Mouse (Mus musculus) liver, adult (tissue): ENCODE data around the gene Nudcd3.

ENCODE experiments used
- GATA4 ChIP-seq: IDR thresholded peaks from 2 replicates; pipeline ENCODE4 v1.6.1; 2014; ENCODE audit warnings: mild to moderate bottlenecking, low read length; ENCODE audit not compliant: insufficient replicate concordance

Nudcd3 gene

DNA sequence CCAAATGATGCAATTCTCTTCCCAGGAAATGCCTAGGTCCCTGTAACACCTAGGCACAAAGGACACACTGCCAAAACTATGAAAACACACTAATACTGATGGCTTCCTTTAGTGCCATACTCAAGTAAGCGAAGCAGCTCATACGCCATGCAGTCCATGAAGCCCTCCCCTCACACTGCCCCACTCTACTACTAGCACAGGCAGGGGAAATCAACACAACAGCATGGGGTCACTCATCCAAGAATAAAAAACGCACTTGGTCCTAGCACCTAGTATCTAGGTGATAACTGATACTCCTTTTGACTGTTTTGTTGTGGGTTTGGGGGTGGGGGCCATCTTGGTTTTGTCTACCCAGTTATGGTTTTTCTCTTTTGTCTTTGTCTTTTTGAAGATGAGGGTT is 12.8 kb downstream of the Nudcd3 start:
- no peak for TF ChIP-seq GATA4

DNA sequence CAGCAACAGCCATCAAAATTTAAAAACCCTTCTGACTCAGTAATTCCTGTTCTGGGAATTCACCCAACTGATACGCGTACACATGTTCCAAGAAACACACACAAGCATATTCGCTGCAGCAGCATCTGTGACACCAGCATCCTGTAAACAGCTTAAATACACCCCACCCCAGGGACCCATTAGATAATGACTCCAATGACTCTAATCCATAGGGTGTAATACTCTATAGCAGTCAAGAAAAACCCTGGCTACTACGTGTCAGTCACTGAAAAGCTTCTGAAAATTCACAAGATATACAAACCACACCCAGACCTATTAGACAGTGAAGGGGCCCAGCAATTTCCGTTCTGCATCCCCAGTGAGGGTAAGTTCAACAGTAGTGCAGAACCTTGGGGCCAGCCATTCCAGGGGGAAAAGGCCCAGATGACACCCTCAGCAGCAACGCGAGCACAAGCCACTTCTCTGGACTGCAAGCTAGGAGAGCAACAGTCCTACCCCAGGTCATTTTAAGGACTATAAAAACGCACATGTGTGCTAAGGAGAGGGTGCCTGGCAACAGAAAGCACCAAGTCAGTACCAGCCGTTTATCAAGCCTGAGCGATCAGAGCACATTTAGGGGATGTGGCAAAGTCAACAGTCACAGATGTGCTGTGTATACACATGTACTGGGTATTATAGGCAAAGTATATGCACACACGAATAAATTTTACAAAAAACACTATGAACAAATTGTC is 15.8 kb downstream of the Nudcd3 start:
- no peak for TF ChIP-seq GATA4

DNA sequence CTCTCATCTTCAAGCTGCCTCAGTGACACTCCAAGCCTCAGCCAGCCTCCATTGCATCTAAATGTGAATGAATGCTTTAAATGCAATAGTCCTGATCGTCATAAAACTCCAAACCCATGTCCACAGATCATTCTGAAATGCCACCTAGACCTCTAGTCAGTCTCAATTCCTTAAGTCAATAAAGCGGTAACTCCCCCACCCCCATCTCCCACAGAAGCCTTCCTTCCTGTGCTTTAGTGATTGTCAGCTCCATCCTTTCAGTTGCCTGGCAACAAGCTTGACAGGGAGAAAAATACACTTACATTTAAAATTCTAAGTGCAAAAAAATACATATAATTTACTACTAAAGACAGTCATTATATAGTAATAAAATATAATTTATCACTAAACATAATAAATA is 17.0 kb downstream of the Nudcd3 start:
- TF ChIP-seq GATA4 = no peak

DNA sequence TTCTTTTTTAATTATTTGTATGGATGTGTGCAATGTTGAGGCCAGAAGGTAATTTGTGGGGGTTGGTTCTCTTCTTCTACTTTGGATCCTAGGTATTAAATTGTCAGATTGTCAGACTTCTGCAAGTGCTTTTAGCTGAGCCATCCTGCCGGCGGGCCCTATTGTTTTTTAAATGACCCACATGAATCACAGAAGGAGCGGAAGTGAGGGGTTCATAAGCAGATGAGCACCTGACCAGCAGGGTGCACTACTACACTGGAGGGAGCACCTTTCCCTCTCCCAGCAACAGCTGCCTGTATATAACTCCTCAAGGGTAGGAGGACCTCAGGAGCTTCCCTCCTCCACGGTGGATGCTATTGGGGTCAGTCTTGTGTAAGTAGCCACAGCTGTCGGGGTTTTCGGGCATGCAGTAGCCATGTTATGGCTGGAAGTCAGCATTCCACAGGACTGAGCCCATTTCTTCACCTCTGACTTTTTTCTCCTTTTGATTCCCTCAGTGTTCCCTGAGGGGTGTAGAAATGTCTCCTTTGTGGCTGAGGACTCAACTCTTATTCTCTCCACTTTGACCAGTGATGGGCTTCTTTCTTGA is 19.3 kb downstream of the Nudcd3 start:
- TF ChIP-seq GATA4 = no peak

DNA sequence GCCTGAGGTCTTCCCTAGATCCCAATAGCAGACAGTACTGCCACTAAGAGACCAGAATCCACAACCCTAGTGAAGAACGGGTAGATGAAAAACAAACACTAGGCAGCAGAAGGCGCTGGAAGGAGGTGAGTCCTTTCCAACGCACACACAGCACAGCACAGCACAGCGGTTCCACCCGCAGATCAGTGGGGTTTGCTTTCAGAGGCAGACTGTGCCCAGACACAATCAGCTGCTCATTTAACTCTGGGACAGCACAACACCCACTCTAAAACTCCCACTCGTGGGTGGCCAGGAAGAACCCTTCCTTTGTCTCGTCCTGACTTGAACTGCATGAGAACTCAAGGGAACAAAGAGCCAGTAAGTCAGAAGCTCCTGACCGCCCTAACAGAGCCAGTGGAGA is 21.0 kb downstream of the Nudcd3 start:
- TF ChIP-seq GATA4 = no peak

DNA sequence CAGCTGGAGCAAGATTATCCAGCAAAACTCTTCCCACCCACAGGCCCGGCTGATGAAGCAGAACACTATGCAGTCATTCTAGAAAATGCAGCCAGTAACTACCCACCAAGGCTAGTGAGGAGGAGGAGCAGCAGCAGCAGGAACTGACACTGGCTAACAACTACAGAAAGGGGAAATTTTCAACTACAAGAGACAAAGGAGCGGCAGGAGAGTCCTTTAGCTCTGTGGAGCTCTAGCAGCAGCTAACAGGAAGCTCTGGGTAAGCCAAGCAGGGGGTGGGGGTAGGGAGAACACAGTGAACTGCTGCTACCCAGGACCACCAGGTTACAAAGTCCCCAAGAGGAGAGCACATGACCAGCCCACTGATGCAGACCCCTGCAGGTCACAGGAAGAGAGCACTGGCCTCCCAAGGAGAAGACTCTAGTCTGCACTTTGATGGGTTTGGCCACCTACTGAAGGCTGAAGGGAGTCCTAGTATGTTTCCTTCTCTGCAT is 21.5 kb downstream of the Nudcd3 start:
- TF ChIP-seq GATA4 = no peak

DNA sequence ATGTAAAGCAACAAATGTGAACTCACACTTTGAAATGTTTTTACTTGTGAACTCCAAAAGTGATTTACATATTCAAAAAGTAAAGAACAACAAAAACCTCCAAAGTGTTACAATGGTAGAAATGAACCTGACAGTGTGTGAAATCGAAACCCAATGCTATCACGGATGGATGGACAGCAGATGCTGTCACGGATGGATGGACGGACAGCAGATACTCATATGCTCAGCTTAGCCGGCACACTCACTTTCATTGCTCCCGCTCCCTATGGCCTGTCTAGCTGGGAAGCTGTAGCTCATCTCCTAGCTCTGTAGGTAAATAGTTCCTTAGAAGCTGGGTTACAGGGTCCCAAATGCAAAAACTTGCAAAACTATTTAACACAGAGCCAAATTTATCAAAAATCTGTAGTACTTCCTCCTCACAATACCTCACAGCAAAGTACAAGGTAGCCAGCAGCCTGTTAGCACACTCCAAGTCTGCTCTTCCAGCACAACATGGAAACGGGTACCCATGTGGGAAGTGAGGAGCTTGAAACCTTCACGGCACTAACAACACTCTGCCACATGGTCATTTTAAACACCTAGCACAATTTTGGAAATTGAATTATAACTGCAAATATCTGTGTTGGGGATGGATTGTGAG is 22.3 kb downstream of the Nudcd3 start:
- no peak for TF ChIP-seq GATA4

DNA sequence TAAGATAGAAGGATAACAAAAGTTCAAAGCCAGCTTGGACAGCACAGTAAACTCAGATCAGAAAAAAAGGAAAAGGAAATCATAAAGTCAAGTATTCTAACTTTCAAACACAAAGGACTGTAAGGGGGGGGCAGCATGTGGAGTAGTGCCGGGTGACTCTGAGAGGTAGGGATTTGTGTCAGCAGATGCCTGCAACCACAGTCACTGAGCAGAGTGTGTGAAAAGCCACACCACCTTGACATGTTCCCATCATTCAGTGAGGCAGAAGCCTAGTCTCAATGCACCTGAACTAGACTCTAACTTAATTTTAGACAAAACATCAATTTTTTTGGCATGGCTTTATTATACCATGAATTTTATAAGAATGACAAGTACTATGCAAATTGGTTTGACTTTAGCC is 24.7 kb downstream of the Nudcd3 start:
- TF ChIP-seq GATA4 = no peak

DNA sequence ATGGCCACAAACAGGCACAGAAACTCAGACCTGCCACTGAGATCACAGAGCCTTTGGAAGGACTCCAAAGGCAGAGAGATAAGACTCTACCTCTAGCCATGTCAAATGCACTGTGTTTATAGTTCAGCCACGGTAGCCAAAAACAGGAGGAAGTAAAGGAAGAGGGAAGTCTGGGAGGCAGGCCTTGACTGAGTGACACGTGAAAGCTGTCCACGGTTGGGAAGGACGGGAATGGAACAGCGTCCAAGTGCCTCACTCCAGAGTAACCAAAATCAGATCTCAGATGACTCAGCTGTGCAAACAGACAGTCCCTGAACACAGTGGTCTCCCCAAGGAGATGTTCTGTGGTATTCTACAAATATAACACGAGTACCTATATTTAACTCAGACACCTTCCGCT is 25.5 kb downstream of the Nudcd3 start:
- peak; percentile 61; the same call in 1 of the 2 replicates for TF ChIP-seq GATA4

DNA sequence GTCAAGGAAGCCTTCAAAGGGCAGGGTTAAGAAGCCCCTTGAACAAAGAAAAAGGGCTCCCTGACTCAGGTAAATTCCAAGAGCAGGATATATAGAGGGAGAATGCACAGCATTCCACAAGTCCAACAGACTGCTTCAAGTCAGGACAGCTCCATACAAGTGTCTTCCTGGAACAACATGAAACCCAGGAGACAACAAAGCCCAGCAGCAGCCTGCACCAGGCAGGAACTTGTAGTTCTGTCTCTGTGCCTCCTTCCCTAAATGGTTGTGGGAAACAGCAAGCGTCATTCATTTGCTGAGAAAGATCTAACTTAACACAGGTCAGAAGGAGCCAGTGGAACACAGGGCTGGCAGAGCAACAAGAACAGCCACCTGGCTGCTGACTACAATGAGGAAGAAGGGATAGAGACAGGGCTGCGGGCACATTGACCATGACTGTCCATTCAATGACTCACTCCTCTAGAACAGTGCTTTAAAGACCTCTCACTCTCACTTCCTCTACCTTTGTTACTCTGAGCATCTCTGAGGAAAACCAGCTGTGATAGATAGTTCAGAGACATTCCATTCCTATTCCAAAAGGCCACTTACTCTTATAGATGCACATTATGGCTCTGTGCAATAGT is 31.1 kb downstream of the Nudcd3 start:
- TF ChIP-seq GATA4 = no peak

DNA sequence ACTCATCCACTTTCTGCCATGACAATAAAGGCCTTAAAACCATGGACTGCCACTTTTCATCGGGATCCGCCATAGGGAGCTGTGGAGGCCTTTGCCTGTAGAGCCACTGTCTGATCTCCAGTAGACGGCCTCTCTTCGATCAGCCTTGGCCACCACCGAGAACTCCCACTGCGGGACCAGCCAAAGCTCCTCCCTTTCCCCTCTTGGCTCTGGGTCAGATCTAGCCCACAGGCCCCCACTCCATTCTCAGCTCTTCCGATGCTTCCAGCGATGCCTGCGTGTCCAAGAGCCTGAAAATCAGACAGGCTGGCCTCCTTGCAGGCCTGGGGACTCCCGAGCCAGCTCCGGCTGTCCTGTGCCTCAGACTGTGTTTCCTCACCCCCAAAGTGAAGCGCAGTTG is 33.9 kb downstream of the Nudcd3 start:
- TF ChIP-seq GATA4 = no peak

DNA sequence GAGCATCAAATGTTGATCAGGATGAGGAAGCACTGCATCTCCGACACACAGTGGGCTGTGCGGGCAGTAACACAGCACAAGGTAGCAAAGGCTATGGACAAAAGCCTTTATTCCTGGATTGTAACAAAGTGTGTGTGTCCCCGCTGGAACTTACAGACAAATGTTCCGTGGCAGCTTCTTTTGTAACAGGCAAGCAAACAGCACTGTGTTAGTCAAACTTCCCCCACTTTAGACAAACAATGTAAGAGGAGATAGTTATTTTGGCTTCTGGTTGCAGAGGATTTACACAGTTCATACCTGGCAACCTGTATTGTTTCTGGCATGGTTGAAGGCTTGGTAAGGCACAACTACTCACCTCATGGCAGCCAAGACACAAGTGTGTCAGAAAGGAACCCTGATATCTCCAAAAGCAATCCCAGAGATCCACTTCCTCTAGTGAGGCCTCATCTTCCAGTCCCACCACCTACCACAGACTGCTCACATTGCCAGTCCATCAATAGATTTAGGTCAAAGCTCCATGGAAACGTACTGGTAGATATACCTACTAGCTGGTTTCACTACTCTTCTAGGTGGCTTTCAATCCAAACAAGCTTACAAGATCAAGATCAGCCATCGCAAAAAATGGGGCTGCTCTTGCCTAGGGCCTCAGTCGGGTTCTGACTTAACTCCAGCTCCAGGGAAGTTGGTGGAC is 34.7 kb downstream of the Nudcd3 start:
- no peak for TF ChIP-seq GATA4

DNA sequence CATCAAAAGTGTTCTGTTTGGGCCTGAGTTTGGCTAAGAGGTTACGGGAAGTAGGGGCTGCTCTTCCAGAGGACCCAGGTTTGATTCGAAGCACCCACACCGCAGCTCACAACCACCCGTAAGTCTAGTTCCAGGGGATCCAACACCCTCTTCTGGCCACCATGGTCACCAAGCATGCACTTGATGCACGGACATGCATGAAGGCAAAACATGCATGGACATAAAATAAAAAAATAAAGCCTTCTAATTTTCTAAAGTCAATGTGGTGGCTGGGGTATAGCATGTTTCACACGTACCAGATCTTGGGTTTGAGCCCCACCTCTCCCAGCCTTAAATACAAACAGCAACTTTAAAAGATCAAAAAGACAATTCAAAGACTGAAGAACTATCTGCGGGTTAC is 35.4 kb downstream of the Nudcd3 start:
- no peak for TF ChIP-seq GATA4

DNA sequence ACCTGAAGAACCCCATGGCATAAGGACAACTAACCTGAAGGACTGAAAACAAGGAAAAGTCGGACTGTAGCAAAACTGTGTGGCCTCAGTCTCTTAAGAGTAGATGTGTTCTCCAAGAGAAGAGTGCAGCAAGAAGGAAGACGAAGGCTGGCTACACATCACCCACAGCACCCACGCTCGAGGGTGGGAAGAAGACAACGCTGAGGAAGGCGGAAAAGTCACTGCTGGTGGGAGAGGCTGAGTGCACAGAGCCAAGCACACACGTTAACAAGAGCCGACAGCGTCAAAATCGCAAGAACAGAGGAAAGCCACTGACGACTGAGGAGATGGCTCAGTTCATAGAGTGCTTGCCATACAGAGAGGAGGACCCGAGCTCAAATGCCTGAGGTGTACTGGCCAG is 36.5 kb downstream of the Nudcd3 start:
- TF ChIP-seq GATA4 = no peak

DNA sequence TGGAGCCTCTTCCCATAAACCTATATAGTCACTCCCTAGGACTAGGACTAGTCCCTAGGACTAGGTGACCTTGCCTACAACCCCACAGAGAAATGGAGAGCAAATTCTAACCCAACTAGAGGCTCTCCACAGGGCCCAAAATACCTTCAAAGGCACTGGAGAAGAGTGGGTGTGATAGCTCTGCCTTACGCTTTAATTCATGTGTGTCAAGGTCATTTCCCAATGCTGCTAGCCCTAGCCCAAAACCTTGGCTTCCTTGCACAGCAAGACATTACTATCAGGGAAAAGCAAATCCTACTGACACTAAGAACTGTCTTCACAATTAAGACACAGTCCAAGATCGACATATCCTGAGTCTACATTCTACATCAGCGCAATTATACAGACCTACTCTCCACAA is 37.2 kb downstream of the Nudcd3 start:
- no peak for TF ChIP-seq GATA4

DNA sequence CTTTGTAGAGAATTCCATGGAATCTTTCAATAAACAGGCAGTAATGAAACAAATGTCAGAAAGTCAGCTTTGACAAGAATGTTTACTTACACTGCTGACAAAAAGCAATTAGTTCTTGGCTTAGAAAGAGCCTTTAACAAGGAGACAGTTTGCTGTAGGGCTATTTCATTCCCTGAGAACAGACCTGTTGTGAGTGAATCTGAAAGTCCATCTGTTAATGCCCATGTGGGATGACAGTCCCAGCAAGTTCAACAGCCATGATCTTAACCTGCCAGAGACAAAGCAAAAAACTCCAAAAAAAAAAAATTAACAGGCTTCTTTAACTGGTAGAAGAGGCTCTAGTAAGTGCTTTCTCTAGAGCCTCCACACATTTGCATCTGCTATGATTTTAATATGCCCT is 38.7 kb downstream of the Nudcd3 start:
- TF ChIP-seq GATA4 = no peak

DNA sequence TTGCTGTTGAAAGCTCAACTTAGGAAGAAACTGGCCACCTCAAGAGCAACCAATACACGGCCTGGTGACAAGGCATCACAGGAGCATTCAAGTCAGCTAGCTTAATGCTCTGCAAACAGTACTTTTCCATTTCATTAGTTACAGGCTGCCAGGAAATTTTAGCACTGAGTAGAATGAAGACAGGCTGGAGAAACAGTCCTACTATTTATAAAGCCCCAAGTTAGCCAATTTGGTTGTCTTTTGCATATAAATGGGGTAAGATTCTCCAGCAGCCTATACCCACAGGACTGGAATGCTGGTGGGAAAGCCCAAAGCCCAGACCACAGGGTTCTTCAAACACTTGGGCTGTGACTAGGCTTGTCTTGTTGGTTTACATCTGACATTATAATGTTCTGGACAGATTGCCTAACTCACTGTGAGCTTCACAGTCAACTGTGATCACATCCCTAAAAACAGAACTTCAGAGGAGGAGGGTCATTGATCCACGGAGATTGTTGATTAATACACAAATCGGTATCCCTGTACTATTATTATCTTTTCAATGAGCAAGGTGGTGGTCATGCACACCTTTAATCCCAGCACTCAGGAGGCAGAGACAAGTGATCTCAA is 39.4 kb downstream of the Nudcd3 start:
- no peak for TF ChIP-seq GATA4
